Mouse (Mus musculus): Measurements from ENCODE around the gene Tmem178. TPM values are rescaled to one million over a fixed set of nuclear protein-coding genes. Genes with fewer than 3 reads are reported as not detected.
A peak's percentile ranks its signal among the peaks of the same experiment; 100 is the strongest.

The Tmem178 gene
- polyA plus RNA-seq, 1 experiment from 2014 or later, result 5.4 TPM

- Histone ChIP-seq H3K27ac (replicated peaks) (no peak overlapping the region), H3K4me2 (no peak overlapping the region), H3K36me3 (peaks cover 78% of the 10 kb centered on the region), H3K4me1 (peaks cover 4% of the 10 kb centered on the region; the same call in 1 of the 2 replicates), H3K9me3 (no peaks in the 10 kb centered on the region), H3K9ac (no peak overlapping the region), H3K4me3 (no peak overlapping the region), H3K27me3 (replicated peaks) (no peaks in the 10 kb centered on the region)
- ATAC-seq (ENCODE audit: extremely low read depth, insufficient number of reproducible peaks, low FRiP score, low TSS enrichment), result no peak
- 74% methylated on average over 3 of the region's 3 CpGs for WGBS
Observed at GRCm38 (mm10) chr17:81031830-81032442, 87.5 kb downstream of the Tmem178 start.

- H3K9me3 ChIP-seq, result no peaks in the 10 kb centered on the region
- H3K27me3 ChIP-seq (replicated peaks), result no peaks in the 10 kb centered on the region
- ATAC-seq (ENCODE audit: extremely low read depth, insufficient number of reproducible peaks, low FRiP score, low TSS enrichment), result no peak
- no peak overlapping the region for H3K4me3 ChIP-seq
- peaks cover 76% of the 10 kb centered on the region for H3K36me3 ChIP-seq
- H3K4me2 ChIP-seq, result no peak overlapping the region
- H3K9ac ChIP-seq, result no peak overlapping the region
- 40% methylated on average over 2 of the region's 2 CpGs for WGBS
- H3K27ac ChIP-seq (replicated peaks), result no peak overlapping the region
- peaks cover 4% of the 10 kb centered on the region; the same call in 1 of the 2 replicates for H3K4me1 ChIP-seq
Observed at GRCm38 (mm10) chr17:81032957-81033356, 88.5 kb downstream of the Tmem178 start.

- no peak for ATAC-seq (ENCODE audit: extremely low read depth, insufficient number of reproducible peaks, low FRiP score, low TSS enrichment)
- WGBS, result 78% methylated on average over 5 of the region's 5 CpGs
- H3K4me2 ChIP-seq, result no peak overlapping the region
- no peaks in the 10 kb centered on the region for H3K9me3 ChIP-seq
- no peaks in the 10 kb centered on the region for H3K27me3 ChIP-seq (replicated peaks)
- peaks cover 79% of the 10 kb centered on the region for H3K36me3 ChIP-seq
- H3K9ac ChIP-seq, result no peak overlapping the region
- H3K27ac ChIP-seq (replicated peaks), result no peak overlapping the region
- H3K4me3 ChIP-seq, result no peak overlapping the region
- peaks cover 4% of the 10 kb centered on the region; the same call in 1 of the 2 replicates for H3K4me1 ChIP-seq
Observed at GRCm38 (mm10) chr17:81035354-81035753, 90.9 kb downstream of the Tmem178 start.

- H3K4me3 ChIP-seq, result no peak overlapping the region
- WGBS, result 62% methylated on average over 2 of the region's 2 CpGs
- H3K9ac ChIP-seq, result no peak overlapping the region
- H3K4me2 ChIP-seq, result no peak overlapping the region
- H3K4me1 ChIP-seq, result peaks cover 19% of the 10 kb centered on the region
- no peak overlapping the region for H3K27ac ChIP-seq (replicated peaks)
- H3K27me3 ChIP-seq (replicated peaks), result no peaks in the 10 kb centered on the region
- H3K9me3 ChIP-seq, result no peaks in the 10 kb centered on the region
- ATAC-seq (ENCODE audit: extremely low read depth, insufficient number of reproducible peaks, low FRiP score, low TSS enrichment), result no peak
- H3K36me3 ChIP-seq, result peaks cover 84% of the 10 kb centered on the region
Observed at GRCm38 (mm10) chr17:81038707-81039408, 94.4 kb downstream of the Tmem178 start.

- 36% methylated on average over 2 of the region's 2 CpGs for WGBS
Observed at GRCm38 (mm10) chr17:81041662-81042061, 97.2 kb downstream of the Tmem178 start.

GRCm38 (mm10) chr17:81044356-81044755 is 99.9 kb downstream of the Tmem178 start:
- H3K9me3 ChIP-seq, result no peaks in the 10 kb centered on the region
- no peak for ATAC-seq (ENCODE audit: extremely low read depth, insufficient number of reproducible peaks, low FRiP score, low TSS enrichment)
- 89% methylated on average over 3 of the region's 3 CpGs for WGBS
- H3K9ac ChIP-seq, result no peak overlapping the region
- peaks cover 19% of the 10 kb centered on the region for H3K4me1 ChIP-seq
- peaks cover 56% of the 10 kb centered on the region for H3K36me3 ChIP-seq
- H3K4me3 ChIP-seq, result no peak overlapping the region
- no peak overlapping the region for H3K4me2 ChIP-seq
- H3K27me3 ChIP-seq (replicated peaks), result no peaks in the 10 kb centered on the region
- H3K27ac ChIP-seq (replicated peaks), result no peak overlapping the region

More at GRCm38 (mm10) chr17:81041662-81042061, 97.2 kb downstream of the Tmem178 start:
- H3K9ac ChIP-seq, result no peak overlapping the region
- H3K27ac ChIP-seq (replicated peaks), result peak overlapping the region; percentile 53; the same call in 1 of the 2 replicates
- H3K4me1 ChIP-seq, result peaks cover 19% of the 10 kb centered on the region
- no peak overlapping the region for H3K4me3 ChIP-seq
- ATAC-seq (ENCODE audit: extremely low read depth, insufficient number of reproducible peaks, low FRiP score, low TSS enrichment), result no peak
- H3K9me3 ChIP-seq, result no peaks in the 10 kb centered on the region
- peaks cover 69% of the 10 kb centered on the region for H3K36me3 ChIP-seq
- H3K4me2 ChIP-seq, result no peak overlapping the region
- no peaks in the 10 kb centered on the region for H3K27me3 ChIP-seq (replicated peaks)

GRCm38 (mm10) chr17:81045115-81045514 is 100.7 kb downstream of the Tmem178 start:
- no peak overlapping the region for H3K4me3 ChIP-seq
- no peaks in the 10 kb centered on the region for H3K9me3 ChIP-seq
- peaks cover 55% of the 10 kb centered on the region for H3K36me3 ChIP-seq
- no peak overlapping the region for H3K27ac ChIP-seq (replicated peaks)
- ATAC-seq (ENCODE audit: extremely low read depth, insufficient number of reproducible peaks, low FRiP score, low TSS enrichment), result no peak
- no peak overlapping the region for H3K4me2 ChIP-seq
- no peaks in the 10 kb centered on the region for H3K27me3 ChIP-seq (replicated peaks)
- H3K4me1 ChIP-seq, result peaks cover 19% of the 10 kb centered on the region
- WGBS, result 75% methylated on average over 6 of the region's 6 CpGs
- no peak overlapping the region for H3K9ac ChIP-seq

- no peaks in the 10 kb centered on the region for H3K27me3 ChIP-seq (replicated peaks)
- no peaks in the 10 kb centered on the region for H3K9me3 ChIP-seq
- ATAC-seq (ENCODE audit: extremely low read depth, insufficient number of reproducible peaks, low FRiP score, low TSS enrichment), result no peak
- H3K4me3 ChIP-seq, result no peak overlapping the region
- peaks cover 55% of the 10 kb centered on the region for H3K36me3 ChIP-seq
- H3K9ac ChIP-seq, result no peak overlapping the region
- H3K27ac ChIP-seq (replicated peaks), result no peak overlapping the region
- whole genome bisulfite sequencing, result 83% methylated on average over 9 of the region's 9 CpGs
- H3K4me1 ChIP-seq, result peaks cover 19% of the 10 kb centered on the region
- no peak overlapping the region for H3K4me2 ChIP-seq
Observed at GRCm38 (mm10) chr17:81045525-81046150, 101.2 kb downstream of the Tmem178 start.

- WGBS, result 83% methylated on average over 7 of the region's 7 CpGs
Observed at GRCm38 (mm10) chr17:81047930-81048564, 103.6 kb downstream of the Tmem178 start.

More at GRCm38 (mm10) chr17:81047930-81048564, 103.6 kb downstream of the Tmem178 start:
- Histone ChIP-seq H3K9me3 (no peaks in the 10 kb centered on the region), H3K27ac (replicated peaks) (no peak overlapping the region), H3K9ac (no peak overlapping the region), H3K27me3 (replicated peaks) (no peaks in the 10 kb centered on the region), H3K36me3 (peaks cover 60% of the 10 kb centered on the region), H3K4me1 (peaks cover 2% of the 10 kb centered on the region; the same call in 1 of the 2 replicates), H3K4me2 (no peak overlapping the region), H3K4me3 (no peak overlapping the region)
- no peak for ATAC-seq (ENCODE audit: extremely low read depth, insufficient number of reproducible peaks, low FRiP score, low TSS enrichment)

Measured in heart, embryonic 13.5 days (tissue).